Mouse (Mus musculus): Measurements from ENCODE around the gene Btbd18. TPM values are rescaled to one million over a fixed set of nuclear protein-coding genes. Genes with fewer than 3 reads are reported as not detected.

Btbd18 gene
- polyA plus RNA-seq, 1 experiment from 2014 or later: 0.53 TPM

- no peaks in the 10 kb centered on the region for H3K27me3 ChIP-seq
- H3K4me3 ChIP-seq (replicated peaks): no peak overlapping the region
- peaks cover 48% of the 10 kb centered on the region for H3K4me1 ChIP-seq (replicated peaks)
- no peak overlapping the region for H3K4me2 ChIP-seq
- no peak for ATAC-seq (ENCODE audit: insufficient number of reproducible peaks, insufficient read depth, low FRiP score, low TSS enrichment, low read depth)
- H3K36me3 ChIP-seq: 0 out of 2 replicates have a peak, but pooled peaks cover 3% of the 10 kb centered on the region
- no peak overlapping the region for H3K27ac ChIP-seq
- WGBS: 97% methylated on average over 1 of the region's 1 CpGs
- no peak overlapping the region for H3K9ac ChIP-seq (replicated peaks)
- H3K9me3 ChIP-seq: no peaks in the 10 kb centered on the region
These were observed 26.9 kb upstream of the Btbd18 start for GRCm38 (mm10) chr2:84632001-84632400.

- H3K9ac ChIP-seq (replicated peaks): no peak overlapping the region
- ATAC-seq (ENCODE audit: insufficient number of reproducible peaks, insufficient read depth, low FRiP score, low TSS enrichment, low read depth): no peak
- H3K4me2 ChIP-seq: no peak overlapping the region
- H3K9me3 ChIP-seq: no peaks in the 10 kb centered on the region
- 0 out of 2 replicates have a peak, but pooled peaks cover 3% of the 10 kb centered on the region for H3K36me3 ChIP-seq
- no peaks in the 10 kb centered on the region for H3K27me3 ChIP-seq
- peaks cover 49% of the 10 kb centered on the region for H3K4me1 ChIP-seq (replicated peaks)
- no peak overlapping the region for H3K27ac ChIP-seq
- no peak overlapping the region for H3K4me3 ChIP-seq (replicated peaks)
- 7% methylated on average over 3 of the region's 3 CpGs for whole genome bisulfite sequencing
These were observed 25.9 kb upstream of the Btbd18 start for GRCm38 (mm10) chr2:84632999-84633398.

- peaks cover 59% of the 10 kb centered on the region for H3K4me1 ChIP-seq (replicated peaks)
- H3K27ac ChIP-seq: no peak overlapping the region
- H3K9ac ChIP-seq (replicated peaks): no peak overlapping the region
- no peaks in the 10 kb centered on the region for H3K9me3 ChIP-seq
- no peak overlapping the region for H3K4me3 ChIP-seq (replicated peaks)
- 71% methylated on average over 4 of the region's 4 CpGs for WGBS
- no peak for ATAC-seq (ENCODE audit: insufficient number of reproducible peaks, insufficient read depth, low FRiP score, low TSS enrichment, low read depth)
- H3K27me3 ChIP-seq: no peaks in the 10 kb centered on the region
- H3K4me2 ChIP-seq: no peak overlapping the region
- H3K36me3 ChIP-seq: 0 out of 2 replicates have a peak, but pooled peaks cover 3% of the 10 kb centered on the region
These were observed 24.9 kb upstream of the Btbd18 start for GRCm38 (mm10) chr2:84634006-84634405.

- no peak overlapping the region for H3K9ac ChIP-seq (replicated peaks)
These were observed 23.9 kb upstream of the Btbd18 start for GRCm38 (mm10) chr2:84634934-84635482.

GRCm38 (mm10) chr2:84635611-84636010 is 23.3 kb upstream of the Btbd18 start:
- 0 out of 2 replicates have a peak overlapping the region, but pooled peaks have one; percentile 3 for H3K4me3 ChIP-seq (replicated peaks)
- H3K9ac ChIP-seq (replicated peaks): no peak overlapping the region
- 2% methylated on average over 2 of the region's 2 CpGs for WGBS
- no peaks in the 10 kb centered on the region for H3K36me3 ChIP-seq
- peaks cover 61% of the 10 kb centered on the region for H3K4me1 ChIP-seq (replicated peaks)
- H3K9me3 ChIP-seq: no peaks in the 10 kb centered on the region
- H3K4me2 ChIP-seq: peak overlapping the region; percentile 44
- no peaks in the 10 kb centered on the region for H3K27me3 ChIP-seq
- peak overlapping the region; percentile 94 for H3K27ac ChIP-seq
- peak; percentile 90 for ATAC-seq (ENCODE audit: insufficient number of reproducible peaks, insufficient read depth, low FRiP score, low TSS enrichment, low read depth)

More at GRCm38 (mm10) chr2:84634934-84635482, 23.9 kb upstream of the Btbd18 start:
- H3K9me3 ChIP-seq: no peaks in the 10 kb centered on the region
- no peaks in the 10 kb centered on the region for H3K27me3 ChIP-seq
- peak overlapping the region; percentile 94 for H3K27ac ChIP-seq
- ATAC-seq (ENCODE audit: insufficient number of reproducible peaks, insufficient read depth, low FRiP score, low TSS enrichment, low read depth): no peak
- no peaks in the 10 kb centered on the region for H3K36me3 ChIP-seq
- peaks cover 61% of the 10 kb centered on the region for H3K4me1 ChIP-seq (replicated peaks)
- no peak overlapping the region for H3K4me3 ChIP-seq (replicated peaks)
- H3K4me2 ChIP-seq: peak overlapping the region; percentile 44
- WGBS: 25% methylated on average over 4 of the region's 4 CpGs

- peak overlapping the region; percentile 3; the same call in 1 of the 2 replicates for H3K4me3 ChIP-seq (replicated peaks)
- H3K27ac ChIP-seq: peak overlapping the region; percentile 94
- peak overlapping the region; percentile 18; the same call in 1 of the 2 replicates for H3K9ac ChIP-seq (replicated peaks)
- peak overlapping the region; percentile 44 for H3K4me2 ChIP-seq
- H3K4me1 ChIP-seq (replicated peaks): peaks cover 61% of the 10 kb centered on the region
- WGBS: 28% methylated on average over 8 of the region's 8 CpGs
- no peaks in the 10 kb centered on the region for H3K36me3 ChIP-seq
- no peak for ATAC-seq (ENCODE audit: insufficient number of reproducible peaks, insufficient read depth, low FRiP score, low TSS enrichment, low read depth)
- no peaks in the 10 kb centered on the region for H3K27me3 ChIP-seq
- H3K9me3 ChIP-seq: no peaks in the 10 kb centered on the region
These were observed 22.6 kb upstream of the Btbd18 start for GRCm38 (mm10) chr2:84636231-84636741.

GRCm38 (mm10) chr2:84637452-84638165 is 21.3 kb upstream of the Btbd18 start:
- peak overlapping the region; percentile 53 for H3K27ac ChIP-seq
- H3K4me1 ChIP-seq (replicated peaks): peaks cover 61% of the 10 kb centered on the region
- H3K4me3 ChIP-seq (replicated peaks): no peak overlapping the region
- ATAC-seq (ENCODE audit: insufficient number of reproducible peaks, insufficient read depth, low FRiP score, low TSS enrichment, low read depth): no peak
- 42% methylated on average over 6 of the region's 7 CpGs for WGBS
- H3K27me3 ChIP-seq: no peaks in the 10 kb centered on the region
- no peaks in the 10 kb centered on the region for H3K36me3 ChIP-seq
- no peak overlapping the region for H3K9ac ChIP-seq (replicated peaks)
- H3K4me2 ChIP-seq: no peak overlapping the region
- no peaks in the 10 kb centered on the region for H3K9me3 ChIP-seq

- ATAC-seq (ENCODE audit: insufficient number of reproducible peaks, insufficient read depth, low FRiP score, low TSS enrichment, low read depth): no peak
- no peak overlapping the region for H3K9ac ChIP-seq (replicated peaks)
- no peak overlapping the region for H3K4me3 ChIP-seq (replicated peaks)
- peaks cover 55% of the 10 kb centered on the region for H3K4me1 ChIP-seq (replicated peaks)
- H3K36me3 ChIP-seq: no peaks in the 10 kb centered on the region
- peak overlapping the region; percentile 35; the same call in 1 of the 2 replicates for H3K27ac ChIP-seq
- no peaks in the 10 kb centered on the region for H3K9me3 ChIP-seq
- WGBS: 72% methylated on average over 5 of the region's 5 CpGs
- no peaks in the 10 kb centered on the region for H3K27me3 ChIP-seq
- H3K4me2 ChIP-seq: no peak overlapping the region
These were observed 20.3 kb upstream of the Btbd18 start for GRCm38 (mm10) chr2:84638428-84639220.

GRCm38 (mm10) chr2:84640833-84641232 is 18.0 kb upstream of the Btbd18 start:
- no peak overlapping the region for H3K4me3 ChIP-seq (replicated peaks)
- no peak overlapping the region for H3K9ac ChIP-seq (replicated peaks)
- H3K4me2 ChIP-seq: no peak overlapping the region
- no peak overlapping the region for H3K27ac ChIP-seq
- peaks cover 33% of the 10 kb centered on the region for H3K4me1 ChIP-seq (replicated peaks)
- no peaks in the 10 kb centered on the region for H3K9me3 ChIP-seq
- H3K27me3 ChIP-seq: no peaks in the 10 kb centered on the region
- H3K36me3 ChIP-seq: no peaks in the 10 kb centered on the region
- ATAC-seq (ENCODE audit: insufficient number of reproducible peaks, insufficient read depth, low FRiP score, low TSS enrichment, low read depth): no peak

GRCm38 (mm10) chr2:84646138-84646537 is 12.7 kb upstream of the Btbd18 start:
- Histone ChIP-seq H3K36me3 (no peaks in the 10 kb centered on the region), H3K27me3 (no peaks in the 10 kb centered on the region), H3K9me3 (no peaks in the 10 kb centered on the region), H3K9ac (replicated peaks) (no peak overlapping the region), H3K4me3 (replicated peaks) (no peak overlapping the region), H3K27ac (no peak overlapping the region), H3K4me2 (no peak overlapping the region), H3K4me1 (replicated peaks) (peaks cover 13% of the 10 kb centered on the region)
- WGBS: 67% methylated on average over 1 of the region's 1 CpGs
- no peak for ATAC-seq (ENCODE audit: insufficient number of reproducible peaks, insufficient read depth, low FRiP score, low TSS enrichment, low read depth)

GRCm38 (mm10) chr2:84647051-84647568 is 11.8 kb upstream of the Btbd18 start:
- ATAC-seq (ENCODE audit: insufficient number of reproducible peaks, insufficient read depth, low FRiP score, low TSS enrichment, low read depth): no peak
- H3K27me3 ChIP-seq: no peaks in the 10 kb centered on the region
- H3K4me1 ChIP-seq (replicated peaks): peaks cover 13% of the 10 kb centered on the region
- no peak overlapping the region for H3K4me3 ChIP-seq (replicated peaks)
- H3K9ac ChIP-seq (replicated peaks): no peak overlapping the region
- no peaks in the 10 kb centered on the region for H3K9me3 ChIP-seq
- no peak overlapping the region for H3K4me2 ChIP-seq
- no peak overlapping the region for H3K27ac ChIP-seq
- 92% methylated on average over 6 of the region's 6 CpGs for WGBS
- no peaks in the 10 kb centered on the region for H3K36me3 ChIP-seq
